In genomic region chr17:74710731-74711130, GRCm38 (mm10) we compare ENCODE assay signal across 19 mouse cellular contexts. TPM values are rescaled to one million over a fixed set of nuclear protein-coding genes. Genes with fewer than 3 reads are reported as not detected.
DNase-seq lines count a peak whose midpoint lies in the region; ATAC-seq lines count a peak whose summit lies in the region.
"Had no signal": no experiment of that assay in that cellular context is flagged by ENCODE, and none has a peak within 500 bp of the region (broad histone marks: within the 10 kb centered on the region; RNA-seq: fewer than 3 reads in every experiment).

No protein-coding gene starts in this region.

- ATAC-seq in embryonic facial prominence, embryonic 15.5 days (ENCODE audit: insufficient number of reproducible peaks, low FRiP score, low TSS enrichment, low read depth), result peak; percentile 75; the same call in 1 of the 2 replicates
- ATAC-seq: activated CD4-positive, CD25-positive, alpha-beta regulatory T cell, adult 4 months had no signal

- H3K27ac ChIP-seq in embryonic facial prominence, embryonic 15.5 days (replicated peaks), result peak overlapping the region; percentile 73
- H3K27ac ChIP-seq: forebrain, embryonic 12.5 days; hindbrain, embryonic 15.5 days; kidney, embryonic 15.5 days; neural tube, embryonic 12.5 days had no signal

- H3K9me3 ChIP-seq in embryonic facial prominence, embryonic 15.5 days (replicated peaks), result no peaks in the 10 kb centered on the region
- H3K9me3 ChIP-seq: forebrain, embryonic 12.5 days; hindbrain, embryonic 15.5 days; kidney, embryonic 15.5 days; neural tube, embryonic 12.5 days had no signal

- H3K27me3 ChIP-seq in embryonic facial prominence, embryonic 15.5 days, result no peaks in the 10 kb centered on the region
- H3K27me3 ChIP-seq: kidney, embryonic 15.5 days had no signal

- no peak overlapping the region for H3K4me2 ChIP-seq in embryonic facial prominence, embryonic 15.5 days (replicated peaks)
- H3K4me2 ChIP-seq: forebrain, embryonic 12.5 days; hindbrain, embryonic 15.5 days; kidney, embryonic 15.5 days; neural tube, embryonic 12.5 days had no signal

- no peak overlapping the region for H3K9ac ChIP-seq in embryonic facial prominence, embryonic 15.5 days
- H3K9ac ChIP-seq: forebrain, embryonic 12.5 days; hindbrain, embryonic 15.5 days; kidney, embryonic 15.5 days; liver, postnatal 0 days; neural tube, embryonic 12.5 days had no signal

- H3K36me3 ChIP-seq in embryonic facial prominence, embryonic 15.5 days, result no peaks in the 10 kb centered on the region
- H3K36me3 ChIP-seq: forebrain, embryonic 12.5 days; hindbrain, embryonic 15.5 days; kidney, embryonic 15.5 days; neural tube, embryonic 12.5 days had no signal

- H3K4me3 ChIP-seq in embryonic facial prominence, embryonic 15.5 days (replicated peaks), result no peak overlapping the region
- H3K4me3 ChIP-seq: forebrain, embryonic 12.5 days; hindbrain, embryonic 15.5 days; kidney, embryonic 15.5 days; neural tube, embryonic 12.5 days had no signal

- H3K4me1 ChIP-seq in embryonic facial prominence, embryonic 15.5 days, result no peaks in the 10 kb centered on the region
- H3K4me1 ChIP-seq: forebrain, embryonic 12.5 days; hindbrain, embryonic 15.5 days; kidney, embryonic 15.5 days; neural tube, embryonic 12.5 days had no signal

- 56% methylated on average over 4 of the region's 4 CpGs for WGBS in embryonic facial prominence, embryonic 15.5 days

- intact Hi-C loops in gastrocnemius, postnatal 14 days (cut with DNase I; ENCODE audit: low total_unique reads), result no loop called here
- intact Hi-C loops in left cerebral cortex, postnatal 36 days (cut with DNase I), result no loop called here

- peak; percentile 41 for DNase-seq in heart, adult 11 months
- DNase-seq in heart, postnatal 4 days, result no peak
- DNase-seq in NIH3T3 (ENCODE audit: low read depth), result peak; percentile 92
- DNase-seq in lung, postnatal 36 days, result peak; percentile 68
- DNase-seq in cerebellum, adult 11 months, result no peak
- DNase-seq in gastrocnemius, postnatal 14 days, result no peak
- no peak for DNase-seq in left cerebral cortex, postnatal 36 days (ENCODE audit: low spot score in 2 of 2)
- DNase-seq: cerebellum, adult 11-12 months; embryo, embryonic 11 days; layer of hippocampus, adult 9-11 months; liver, postnatal 0 days; midbrain, embryonic 14.5 days; thymus, adult 2 months had no signal

RNA-seq across cellular contexts. Expression of gene Ttc27, which starts 6.8 kb away (rescaled TPM):
- total RNA-seq in heart, postnatal 4 days (2021), result 10 to 100 TPM; 22.5 to 23.6 TPM
- polyA plus RNA-seq in embryonic facial prominence, embryonic 15.5 days (2015; fragmentation: Nextera tagmentation; extraction: Ambion mirVana), result 18.2 and 21.6 TPM in 2 replicates
- 1 to 10 TPM; 7.6 to 9.0 TPM for total RNA-seq in gastrocnemius, postnatal 14 days (2021)
- 10 to 100 TPM; 23.8 to 24.6 TPM for total RNA-seq in left cerebral cortex, postnatal 36 days (2021)

Comparison
In these comparisons a context has a peak if more than half of its experiments do, and no peak if none do; other contexts are left out.
1. DNase-seq: peak in heart, adult 11 months (single experiment), NIH3T3 (single experiment) and lung, postnatal 36 days (single experiment); none in heart, postnatal 4 days (single experiment), cerebellum, adult 11 months (single experiment), gastrocnemius, postnatal 14 days (single experiment) and left cerebral cortex, postnatal 36 days (0 of 2).